Mouse (Mus musculus) testis, adult 2 months (tissue): ENCODE data around the gene Naaladl2.

ENCODE experiments used
- CTCF ChIP-seq: fragments of 200-500 bp; IDR thresholded peaks from 2 replicates; pipeline ENCODE4 v1.5.1; 2012; ENCODE audit warnings: low read depth, mild to moderate bottlenecking, inconsistent platforms, low read length, moderate library complexity; ENCODE audit not compliant: control insufficient read depth, insufficient read depth, insufficient replicate concordance
- POLR2A ChIP-seq: fragments of 200-500 bp; IDR thresholded peaks from 2 replicates; pipeline ENCODE4 v1.6.1; 2012; ENCODE audit warnings: low read depth, mild to moderate bottlenecking, inconsistent platforms, low read length, moderate library complexity; ENCODE audit not compliant: control insufficient read depth

DNA sequence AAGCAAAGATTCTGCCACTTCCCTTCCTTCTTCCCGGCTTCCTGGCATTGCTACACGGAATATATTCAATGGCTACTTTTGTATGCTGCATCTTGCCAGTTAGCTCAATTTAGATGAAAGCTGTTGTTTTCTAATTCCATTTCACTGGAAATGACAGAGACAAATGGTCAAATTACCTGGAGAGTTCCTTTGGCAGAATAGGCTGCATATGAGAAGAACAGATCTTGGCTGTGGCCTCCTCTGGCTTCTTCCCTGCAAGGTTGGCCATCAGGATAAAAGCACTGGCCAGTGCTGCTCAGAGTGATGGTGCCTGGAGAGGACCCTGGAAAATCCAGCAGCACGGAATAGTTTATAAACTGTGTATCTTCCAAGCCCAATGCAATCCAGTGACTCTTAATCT lies 711.3 kb downstream of the Naaladl2 start:
- TF ChIP-seq CTCF: no peak
- no peak for TF ChIP-seq POLR2A
